Mouse (Mus musculus) CD4-positive, CD25-positive, alpha-beta regulatory T cell, adult 4 months (primary cell): ENCODE measurements around the gene Sgcg. TPM values are rescaled to one million over a fixed set of nuclear protein-coding genes. Genes with fewer than 3 reads are reported as not detected.

Experiments used
- ATAC-seq: one replicate; pipeline ENCODE4 v1.8.0; 2017
- polyA plus RNA-seq, 2 experiments: library from polyadenylated mRNA; unstranded; fragments of 100-300 nt; shearing (Covaris generic); gene quantifications; one replicate each; pipeline ENCODE4 v1.2.1; 2017

The Sgcg gene
- polyA plus RNA-seq, 2 experiments from 2014 or later, result not detected

GRCm38 (mm10) chr14:61232016-61232568 lies 26.2 kb downstream of the Sgcg start:
- ATAC-seq, result no peak

- ATAC-seq, result no peak
Measured at GRCm38 (mm10) chr14:61230179-61230578, 28.1 kb downstream of the Sgcg start.

GRCm38 (mm10) chr14:61229763-61230162 lies 28.5 kb downstream of the Sgcg start:
- ATAC-seq, result no peak

- ATAC-seq, result no peak
Measured at GRCm38 (mm10) chr14:61226151-61226550, 32.1 kb downstream of the Sgcg start.

- ATAC-seq, result no peak
Measured at GRCm38 (mm10) chr14:61224387-61225077, 33.8 kb downstream of the Sgcg start.

GRCm38 (mm10) chr14:61223740-61224139 lies 34.5 kb downstream of the Sgcg start:
- no peak for ATAC-seq

- ATAC-seq, result no peak
Measured at GRCm38 (mm10) chr14:61222506-61222905, 35.8 kb downstream of the Sgcg start.

GRCm38 (mm10) chr14:61221166-61221565 lies 37.1 kb downstream of the Sgcg start:
- ATAC-seq, result no peak

GRCm38 (mm10) chr14:61211754-61212153 lies 46.5 kb downstream of the Sgcg start:
- no peak for ATAC-seq

GRCm38 (mm10) chr14:61210111-61210510 lies 48.2 kb downstream of the Sgcg start:
- no peak for ATAC-seq

- no peak for ATAC-seq
Measured at GRCm38 (mm10) chr14:61194416-61194815, 63.9 kb downstream of the Sgcg start.

GRCm38 (mm10) chr14:61192326-61192725 lies 66.0 kb downstream of the Sgcg start:
- ATAC-seq, result no peak

- ATAC-seq, result no peak
Measured at GRCm38 (mm10) chr14:61191904-61192303, 66.4 kb downstream of the Sgcg start.

GRCm38 (mm10) chr14:61173229-61173628 lies 85.1 kb downstream of the Sgcg start:
- peak; percentile 62 for ATAC-seq

- peak; percentile 88 for ATAC-seq
Measured at GRCm38 (mm10) chr14:61172548-61173158, 85.6 kb downstream of the Sgcg start.

GRCm38 (mm10) chr14:61171261-61171970 lies 86.9 kb downstream of the Sgcg start:
- ATAC-seq, result no peak

Other genes with a start within 250 kb of the Sgcg start
- not detected for gene Tnfrsf19, start 212.0 kb downstream of the Sgcg start, polyA plus RNA-seq
- gene Sacs, start 120.0 kb downstream of the Sgcg start, polyA plus RNA-seq, result 1 to 10 TPM; 5.3 to 6.2 TPM
- not detected for gene Arl11, start 51.3 kb upstream of the Sgcg start, polyA plus RNA-seq
- gene Ebpl, start 101.9 kb upstream of the Sgcg start, polyA plus RNA-seq, result 10 to 100 TPM in 1 of 2 experiments, 1 to 10 TPM in 1; 6.5 to 12.3 TPM
- 10 to 100 TPM; 30.6 to 35.1 TPM for gene Kpna3, start 181.4 kb upstream of the Sgcg start, polyA plus RNA-seq